Mouse (Mus musculus) mouse trophoblast stem cell (cell line): ENCODE data around the gene Pabpn1.

Experiments used
- in situ Hi-C, 2 experiments: fragments of 300-500 bp; cut with MseI, MboI; formaldehyde crosslinking; loops; 2 replicates in 1 of 2; 3 replicates in 1 of 2; pipeline ENCODE4 v1.15.1; 2025

The Pabpn1 gene

DNA sequence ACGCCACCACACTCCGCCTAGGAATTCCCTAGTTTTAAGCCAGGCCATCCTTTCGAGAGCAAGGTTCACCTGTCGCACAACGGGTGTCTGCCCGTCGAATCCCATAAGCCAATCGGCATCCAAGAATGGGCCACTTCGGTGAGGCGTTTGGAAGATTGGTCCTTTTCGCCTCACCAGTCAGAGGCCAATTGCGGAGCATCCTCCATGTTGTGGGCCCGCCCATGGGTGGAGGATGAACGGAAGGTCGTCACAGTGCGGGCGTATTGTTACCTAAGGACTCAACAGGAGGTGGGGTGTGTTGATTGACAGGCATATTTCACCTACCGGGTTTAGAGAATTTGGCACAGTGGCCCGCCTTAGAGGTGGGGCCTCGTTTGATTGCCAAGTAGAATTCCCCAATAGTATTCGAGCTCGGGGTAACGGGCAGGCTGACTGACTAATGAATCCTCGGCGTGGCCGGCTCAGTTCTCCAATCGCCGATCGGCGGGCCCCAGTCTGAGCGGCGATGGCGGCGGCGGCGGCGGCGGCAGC lies 1.4 kb downstream of the Pabpn1 start:
- in situ Hi-C loops, result no loop called here

DNA sequence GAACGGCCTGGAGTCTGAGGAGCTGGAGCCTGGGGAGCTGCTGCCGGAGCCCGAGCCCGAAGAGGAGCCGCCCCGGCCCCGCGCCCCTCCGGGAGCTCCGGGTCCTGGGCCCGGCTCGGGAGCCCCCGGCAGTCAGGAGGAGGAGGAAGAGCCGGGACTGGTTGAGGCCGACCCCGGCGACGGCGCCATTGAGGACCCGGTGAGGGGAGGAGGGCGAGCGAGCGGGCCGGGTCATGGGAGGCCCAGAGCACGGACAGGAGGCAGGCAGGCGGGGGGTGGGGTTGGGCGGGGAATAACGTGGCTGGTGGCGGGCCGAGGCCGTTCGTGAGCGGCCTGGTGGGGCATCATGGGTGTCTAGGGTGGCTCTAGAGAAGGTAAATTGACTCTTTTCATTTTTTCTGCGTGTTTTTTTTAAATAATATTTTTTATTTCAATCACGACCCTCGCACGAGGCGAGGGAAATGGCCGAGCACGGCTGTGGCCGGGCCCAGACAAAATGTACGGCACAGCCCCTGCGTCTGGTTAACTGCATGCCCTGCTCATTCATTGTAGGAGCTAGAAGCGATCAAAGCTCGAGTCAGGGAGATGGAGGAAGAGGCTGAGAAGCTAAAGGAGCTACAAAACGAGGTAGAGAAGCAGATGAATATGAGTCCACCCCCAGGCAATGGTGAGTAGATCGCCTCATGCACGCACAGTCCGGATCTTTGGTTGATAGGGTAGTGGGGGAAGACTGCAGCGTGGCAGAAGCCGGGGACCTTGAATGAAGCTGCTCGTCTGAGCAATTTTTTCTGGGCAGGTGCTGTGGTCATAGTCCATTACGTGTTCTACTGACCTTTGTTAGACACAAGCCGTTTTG lies 2.2 kb downstream of the Pabpn1 start:
- in situ Hi-C loops, result loop anchor here in 1 of 2 experiments (5.0 kb wide), 1 partner anchor 118 kb away; no protein-coding TSS in a partner anchor

DNA sequence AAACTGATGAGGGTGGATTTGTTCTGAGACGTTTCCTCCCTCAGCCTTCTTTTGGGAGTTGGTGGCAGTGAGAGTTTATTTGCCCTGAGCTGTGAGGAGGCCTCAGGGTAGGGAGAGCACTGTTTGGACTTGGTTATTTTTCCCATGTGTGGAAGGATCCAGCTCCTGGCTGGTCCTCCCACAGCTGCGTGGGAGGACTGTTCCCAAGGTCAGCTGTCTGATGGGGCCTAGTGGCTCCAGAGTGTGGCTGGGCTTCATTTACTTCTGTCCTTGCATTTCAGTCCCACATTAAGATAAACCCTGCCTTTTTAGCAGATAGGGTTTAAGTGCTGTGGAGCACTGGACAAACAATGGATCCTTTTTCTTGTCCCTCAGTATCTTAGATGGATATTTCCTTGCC lies 5.1 kb downstream of the Pabpn1 start:
- in situ Hi-C loops, result loop anchor here in 1 of 2 experiments (5.0 kb wide), 1 partner anchor 115 kb away; no protein-coding TSS in a partner anchor

DNA sequence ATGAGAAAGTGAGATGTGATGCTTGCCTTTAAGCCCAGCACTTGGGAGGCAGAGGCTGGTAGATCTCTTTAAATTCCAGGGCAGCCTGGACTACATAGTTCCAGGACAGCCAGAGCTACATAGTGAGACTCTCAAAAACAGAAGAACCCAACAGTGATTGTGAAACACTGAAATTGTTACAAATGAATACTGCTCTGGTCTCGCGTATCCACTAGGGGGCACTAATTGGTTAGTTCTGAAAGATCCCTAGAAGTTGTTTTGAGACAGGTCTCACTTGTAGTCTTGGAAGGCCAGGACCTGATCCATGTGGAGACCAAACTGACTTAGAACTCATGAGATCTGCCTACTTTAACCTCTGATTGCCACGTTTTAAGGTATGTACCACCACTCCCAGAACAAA lies 8.1 kb downstream of the Pabpn1 start:
- in situ Hi-C loops, result loop anchor here (5.0 kb wide), 2 partner anchors 37 to 112 kb away; partner anchors contain the start of gene Cmtm5 (in 2 of the 2)

DNA sequence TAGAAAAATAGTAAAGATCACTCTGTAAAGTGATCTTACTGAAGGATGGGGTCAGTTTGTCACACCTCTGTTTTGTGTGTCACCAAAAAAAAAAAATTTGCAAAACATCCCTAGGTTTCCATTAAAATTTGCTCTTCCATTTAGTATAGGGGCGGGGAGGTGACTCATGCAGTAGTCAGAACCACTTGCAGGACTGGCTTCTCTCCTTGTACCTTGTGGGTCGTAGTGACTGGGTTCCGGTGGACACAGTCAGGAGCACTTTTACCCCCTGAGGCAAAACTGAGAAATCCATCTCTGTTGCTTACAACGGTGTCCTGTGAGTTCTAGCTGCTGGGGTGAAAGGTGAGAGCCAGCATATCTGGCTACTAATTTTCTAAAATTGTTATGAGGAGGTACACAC lies 11.3 kb downstream of the Pabpn1 start:
- in situ Hi-C loops, result loop anchor here (5.0 kb wide), 2 partner anchors 34 to 109 kb away; partner anchors contain the start of gene Cmtm5 (in 2 of the 2)

DNA sequence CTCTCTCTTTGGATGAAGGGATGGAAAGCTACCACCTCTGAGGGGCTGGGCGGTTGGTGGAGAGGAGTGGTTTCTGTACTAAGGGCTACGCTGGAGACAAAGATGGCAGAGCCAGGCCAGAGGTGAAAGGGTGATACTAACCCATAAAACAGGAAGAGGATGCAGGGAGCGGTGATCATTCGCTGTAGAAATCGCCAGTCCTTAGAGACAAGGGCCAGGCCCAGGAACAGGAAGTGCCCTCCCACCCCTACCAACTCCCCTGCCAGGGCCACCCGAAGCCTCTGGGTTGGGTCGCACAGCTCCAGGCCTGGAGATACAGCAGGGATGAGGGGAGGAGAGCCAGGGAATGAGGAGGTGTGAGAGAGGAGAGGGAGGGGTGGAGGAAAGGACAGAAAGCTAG lies 16.4 kb downstream of the Pabpn1 start:
- in situ Hi-C loops, result no loop called here

DNA sequence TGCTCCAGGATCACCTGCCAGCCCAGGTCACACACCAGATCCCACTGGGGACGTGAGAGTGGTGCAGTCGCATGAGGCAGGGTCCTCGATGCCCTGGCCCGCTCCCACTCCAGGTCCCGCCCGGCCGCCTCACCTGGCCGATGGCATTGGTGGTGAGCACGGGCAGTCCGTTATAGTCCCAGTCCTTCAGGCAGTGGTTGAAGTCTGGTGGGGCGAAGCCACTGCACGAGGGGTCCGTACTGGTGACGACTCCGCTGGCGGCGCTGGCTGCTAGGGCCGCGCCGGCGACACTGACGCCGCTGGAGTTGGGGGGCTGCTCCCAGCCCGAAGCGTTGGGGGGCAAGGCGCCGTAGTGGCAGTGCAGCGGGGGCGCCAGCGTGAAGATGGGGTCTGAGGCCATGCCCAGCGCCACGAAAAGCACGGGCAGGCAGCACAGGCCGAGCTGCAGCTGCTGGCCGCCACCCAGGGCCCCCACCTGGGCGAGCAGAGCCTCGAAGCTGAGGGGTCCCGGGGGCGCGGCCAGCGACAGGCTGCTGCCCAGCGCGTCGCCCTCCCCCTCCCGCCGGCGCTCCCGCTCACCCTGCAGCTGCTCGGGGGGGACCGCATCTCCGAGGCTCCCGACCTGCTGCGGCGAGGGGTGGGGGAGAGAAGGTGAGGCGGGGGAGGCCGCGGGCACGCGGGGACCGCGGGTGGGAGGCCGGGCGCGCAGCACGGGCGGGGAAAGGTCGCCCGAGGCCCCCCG lies 20.0 kb downstream of the Pabpn1 start:
- in situ Hi-C loops, result no loop called here

DNA sequence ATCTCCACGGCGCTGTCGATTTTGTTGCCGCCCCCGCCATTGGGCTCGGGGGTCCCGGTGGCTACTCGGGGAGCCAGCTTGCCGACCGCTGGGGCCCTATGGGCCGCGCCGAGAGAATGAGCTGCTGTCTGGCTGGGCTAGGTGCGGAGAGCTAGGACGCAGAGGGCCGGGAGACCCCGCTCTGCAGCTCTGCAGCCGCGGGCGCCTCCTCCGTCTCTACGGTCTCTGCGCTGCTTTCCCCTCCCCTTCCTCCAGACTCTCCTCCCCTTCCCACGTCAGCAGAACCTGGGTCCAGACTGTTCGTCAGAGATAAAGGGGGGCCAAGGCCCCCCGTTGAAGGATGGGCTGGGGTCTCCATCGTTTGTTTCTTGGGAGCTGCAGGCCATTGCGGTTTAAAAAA lies 20.6 kb downstream of the Pabpn1 start, which contains the start of gene Slc22a17:
TSS of gene Slc22a17 (minus strand) at position 247 of the 400 bp plus-strand sequence.
- in situ Hi-C loops, result no loop called here

DNA sequence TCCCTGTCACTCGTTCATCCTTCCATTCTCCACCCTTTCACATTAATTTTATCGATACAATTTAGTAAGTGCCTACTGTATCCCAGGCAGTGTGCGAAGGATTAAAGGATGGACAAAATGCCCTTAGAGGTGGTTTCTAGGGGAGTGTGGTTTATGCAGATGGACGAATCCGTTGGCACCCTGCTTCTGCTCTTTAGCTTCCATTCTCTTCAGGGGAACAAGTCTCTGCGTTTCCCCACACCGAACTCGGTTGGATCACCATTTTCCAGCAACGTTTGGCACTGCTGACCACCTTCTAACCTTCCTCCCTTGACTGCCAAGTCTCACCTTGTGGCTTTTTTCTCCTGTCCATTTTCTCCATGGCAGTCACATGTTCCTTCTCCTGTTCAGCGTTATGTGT lies 21.0 kb downstream of the Pabpn1 start:
- in situ Hi-C loops, result no loop called here

DNA sequence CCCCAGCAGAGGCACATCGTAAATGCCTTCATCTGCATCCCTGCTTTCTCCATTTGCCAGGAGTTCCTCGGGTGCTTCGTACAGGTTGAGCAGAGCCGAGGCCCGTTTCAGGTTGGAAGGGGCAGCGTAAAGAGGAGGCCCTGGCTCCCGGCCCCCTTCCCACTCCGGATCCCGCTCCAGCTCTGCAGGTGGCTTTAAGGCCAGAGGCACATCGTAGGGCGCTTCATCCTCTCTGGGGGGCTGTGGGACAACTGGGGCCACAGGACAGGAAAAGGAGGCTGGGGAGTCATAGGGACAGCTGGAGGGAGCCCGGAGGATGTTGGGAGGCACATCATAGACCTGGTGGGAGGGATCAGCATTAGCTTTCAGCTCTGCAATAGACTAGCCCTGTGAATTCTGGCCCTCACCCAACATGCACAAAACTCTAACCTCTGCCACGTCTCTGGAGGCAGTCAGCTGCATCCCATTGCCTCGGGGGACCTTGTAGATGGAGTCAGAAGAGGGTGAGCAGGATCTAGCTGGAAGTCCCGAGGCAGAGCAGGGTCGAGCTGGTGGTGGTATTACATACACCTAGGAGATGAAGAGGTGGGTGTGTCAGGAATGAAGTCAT lies 27.9 kb downstream of the Pabpn1 start:
- in situ Hi-C loops, result no loop called here

DNA sequence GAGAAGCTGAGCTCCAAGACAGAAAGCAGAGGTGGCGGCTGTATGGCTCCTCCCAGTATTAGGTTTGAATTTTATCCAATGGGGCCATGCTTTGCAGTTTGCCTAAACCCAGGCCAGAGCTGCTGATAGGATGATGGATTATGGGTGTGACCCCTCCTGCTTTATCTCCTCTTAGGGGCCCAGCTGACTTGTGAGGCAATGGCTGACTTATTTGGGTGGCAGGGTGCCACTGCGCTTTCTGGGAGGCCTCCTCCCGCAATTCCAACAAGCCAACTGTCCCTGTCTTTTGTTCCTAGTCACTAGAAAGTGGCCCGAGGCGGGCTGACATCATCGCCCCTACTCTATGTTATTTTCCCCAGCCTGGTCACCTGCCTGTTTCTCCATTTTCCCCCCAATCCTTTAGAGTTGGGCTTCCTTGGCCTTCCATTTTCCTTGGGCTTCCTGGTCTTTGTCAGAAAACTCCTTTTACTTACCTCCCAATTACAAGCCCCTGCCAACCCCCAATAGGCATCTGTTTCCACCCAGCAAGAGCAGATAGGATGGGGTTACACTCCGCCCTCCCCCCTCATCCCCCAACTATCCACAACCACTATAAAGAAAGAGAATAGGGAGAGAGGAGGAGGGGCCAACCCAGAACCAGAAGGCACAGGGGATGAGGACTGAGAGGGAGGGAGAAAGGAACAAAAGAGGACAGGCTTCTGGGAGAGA lies 32.5 kb downstream of the Pabpn1 start:
- in situ Hi-C loops, result no loop called here

DNA sequence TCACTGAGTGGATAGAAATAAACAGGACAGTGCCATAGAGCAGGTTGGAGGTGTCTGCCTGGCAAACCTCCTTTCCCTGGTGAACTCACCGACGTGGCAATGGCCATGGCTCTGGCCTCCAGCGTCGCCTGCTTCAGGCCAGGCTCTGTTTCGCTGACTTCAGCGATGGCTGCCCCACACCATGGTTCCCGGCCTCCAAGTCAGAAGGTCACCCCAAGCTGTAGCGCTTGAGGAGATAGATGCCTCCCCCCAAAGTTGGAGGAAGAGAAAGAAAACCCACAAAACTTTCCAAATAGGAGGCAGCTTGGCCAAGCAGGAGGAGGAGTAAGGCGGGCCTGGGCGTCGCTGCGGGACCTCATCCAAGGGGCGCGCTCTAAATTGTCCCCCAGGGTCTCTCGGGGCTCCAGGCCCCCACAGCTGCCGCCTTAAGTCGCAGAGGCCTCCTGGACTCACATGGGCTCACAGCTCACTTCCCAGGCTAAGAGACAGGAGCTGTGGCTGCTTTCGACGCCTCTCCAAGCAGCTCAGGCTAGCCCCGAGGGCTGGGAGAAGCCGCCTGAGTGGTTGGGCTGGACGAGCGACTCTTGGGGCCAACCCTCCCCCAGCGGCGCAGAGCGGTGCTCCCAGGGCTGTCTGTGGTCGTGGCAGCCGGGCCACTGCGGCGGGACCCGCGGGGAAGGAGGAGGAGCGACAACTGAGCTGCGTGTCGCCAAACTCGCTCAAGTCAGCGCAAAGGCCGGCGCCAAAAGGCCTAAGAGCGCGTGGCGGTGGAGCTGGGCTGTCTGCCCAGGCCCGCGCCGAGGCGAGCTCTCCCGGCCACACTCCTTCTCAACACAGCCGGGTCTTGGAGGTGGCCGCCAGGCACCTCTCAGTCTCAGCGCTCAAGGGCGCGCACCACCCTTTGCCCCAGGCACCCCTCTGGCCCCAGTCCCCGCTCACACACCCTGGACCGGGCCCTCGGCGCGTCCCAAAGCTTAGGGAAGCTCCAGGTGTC lies 33.3 kb downstream of the Pabpn1 start, which contains the start of gene Efs:
TSS of gene Efs (minus strand) at position 778 of the 994 bp plus-strand sequence.
- in situ Hi-C loops, result no loop called here

DNA sequence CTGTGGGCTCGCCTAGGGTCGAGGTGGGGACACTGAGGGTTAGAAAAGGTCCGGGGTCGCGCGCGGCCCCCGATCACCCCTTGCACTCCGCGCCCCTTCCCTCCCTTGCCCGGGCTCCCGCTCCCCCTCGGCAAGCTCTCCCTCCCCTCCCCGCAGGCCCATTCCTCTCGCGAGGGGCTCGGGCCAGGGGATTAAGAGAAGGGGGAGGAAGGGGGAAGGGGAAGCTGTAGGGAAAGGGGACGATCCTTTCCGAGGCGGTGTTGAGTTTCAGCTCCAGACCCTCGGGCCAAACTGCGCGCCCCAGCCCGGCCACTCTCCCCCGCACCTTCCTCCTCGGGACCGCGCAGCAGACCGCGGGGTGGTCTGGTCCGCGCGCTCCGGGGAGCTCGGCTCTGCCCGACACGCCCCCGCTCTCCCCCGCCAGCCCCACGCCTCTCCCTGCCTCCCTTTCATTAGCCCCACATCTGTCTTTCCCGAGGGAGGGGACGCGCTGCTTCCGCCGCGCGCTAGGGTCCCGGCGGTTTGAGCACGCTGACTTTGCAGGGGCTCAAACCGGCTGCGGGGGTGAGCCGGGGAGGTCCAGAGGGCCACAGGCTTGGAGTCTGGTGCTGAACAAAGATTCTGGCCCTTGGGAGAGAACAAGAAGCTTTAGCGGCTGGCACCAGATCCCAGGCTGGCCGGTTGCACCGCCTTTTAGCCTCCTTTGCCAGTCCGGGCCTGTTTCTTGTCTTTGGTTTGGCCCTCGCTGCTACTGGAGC lies 34.3 kb downstream of the Pabpn1 start:
- in situ Hi-C loops, result no loop called here

DNA sequence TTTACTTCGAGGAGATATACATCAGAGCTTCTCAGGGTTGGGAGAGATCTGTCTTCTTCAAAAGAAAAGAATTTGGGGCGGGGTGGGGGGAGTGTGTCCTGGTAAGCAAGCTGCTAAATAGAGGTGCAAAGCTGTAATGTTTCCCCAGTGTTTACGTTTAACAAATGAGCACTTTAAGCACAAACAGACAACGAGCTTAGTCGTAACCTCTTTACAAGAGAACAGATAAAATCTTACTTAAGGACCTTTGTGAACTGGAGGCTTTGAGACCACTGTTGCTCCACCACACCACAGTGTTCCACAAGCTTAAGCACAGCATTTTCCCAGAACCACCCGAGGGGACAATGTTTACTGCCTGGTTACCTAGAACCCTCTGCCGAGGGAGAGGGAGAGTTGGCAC lies 35.0 kb downstream of the Pabpn1 start:
- in situ Hi-C loops, result no loop called here

DNA sequence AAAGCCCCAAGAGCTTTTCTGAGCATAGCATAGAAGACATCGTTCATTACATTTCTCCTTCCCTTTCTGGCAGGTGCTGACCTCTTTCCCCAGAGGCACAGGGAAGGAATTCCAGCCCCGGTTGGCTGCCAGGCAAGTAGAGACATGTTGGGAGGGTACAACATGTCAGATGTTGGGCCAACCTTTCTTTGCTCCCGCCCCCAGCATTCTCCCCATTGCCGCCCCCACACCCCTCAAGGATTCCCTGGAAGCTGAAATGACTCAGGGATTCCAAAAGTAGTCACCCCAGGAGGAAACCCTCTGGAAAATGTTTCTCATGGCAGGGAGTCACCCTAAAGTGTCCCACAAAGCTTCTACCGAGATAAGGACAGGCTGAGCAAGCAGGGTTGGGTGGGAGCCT lies 37.5 kb downstream of the Pabpn1 start:
- in situ Hi-C loops, result no loop called here

DNA sequence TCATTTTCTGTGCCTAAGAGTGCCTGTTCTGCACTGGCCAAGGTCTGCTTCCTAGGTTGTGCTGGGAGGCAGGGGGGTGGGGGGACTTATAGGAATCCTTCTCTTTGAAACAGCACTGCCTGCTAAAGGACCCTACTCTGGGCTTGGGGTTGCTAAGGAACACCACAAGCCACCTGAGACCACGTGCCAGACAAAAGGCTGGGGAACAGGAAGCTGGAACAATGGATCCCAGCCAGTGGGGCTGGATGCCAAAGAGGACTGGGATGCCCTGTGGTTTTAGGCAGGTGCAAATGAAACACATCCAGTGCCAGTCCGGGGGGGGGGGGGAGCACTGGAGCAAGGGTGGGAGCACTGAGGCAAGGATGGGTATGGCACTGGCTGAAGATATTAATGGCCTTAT lies 38.1 kb downstream of the Pabpn1 start:
- in situ Hi-C loops, result no loop called here

DNA sequence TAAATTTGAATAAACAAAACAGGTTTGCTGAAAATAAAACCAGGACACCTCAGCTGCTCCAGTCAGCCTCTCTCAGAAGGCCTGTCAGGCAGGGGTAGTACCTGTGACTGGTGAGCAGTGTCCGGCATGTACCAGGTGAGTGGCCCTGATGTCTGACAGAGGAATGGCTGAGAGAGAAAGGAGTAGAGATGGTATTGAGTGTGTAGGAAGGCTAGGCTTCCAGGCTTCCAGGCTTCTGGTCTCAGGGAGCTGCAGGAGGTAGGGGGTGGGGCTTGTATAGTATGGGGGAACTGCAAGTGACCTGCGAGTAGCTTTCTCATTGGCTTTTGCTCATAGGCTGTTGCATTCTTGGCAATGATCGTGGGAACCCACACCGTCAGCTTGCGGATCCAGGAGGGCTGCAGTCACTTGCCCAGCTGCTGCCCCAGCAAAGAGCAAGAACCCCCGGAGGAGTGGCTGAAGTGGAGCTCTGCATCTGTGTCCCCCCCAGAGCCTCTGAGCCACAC lies 40.4 kb downstream of the Pabpn1 start, which contains the start of gene Il25:
TSS of gene Il25 (plus strand) at position 51 of the 506 bp plus-strand sequence.
- in situ Hi-C loops, result no loop called here

DNA sequence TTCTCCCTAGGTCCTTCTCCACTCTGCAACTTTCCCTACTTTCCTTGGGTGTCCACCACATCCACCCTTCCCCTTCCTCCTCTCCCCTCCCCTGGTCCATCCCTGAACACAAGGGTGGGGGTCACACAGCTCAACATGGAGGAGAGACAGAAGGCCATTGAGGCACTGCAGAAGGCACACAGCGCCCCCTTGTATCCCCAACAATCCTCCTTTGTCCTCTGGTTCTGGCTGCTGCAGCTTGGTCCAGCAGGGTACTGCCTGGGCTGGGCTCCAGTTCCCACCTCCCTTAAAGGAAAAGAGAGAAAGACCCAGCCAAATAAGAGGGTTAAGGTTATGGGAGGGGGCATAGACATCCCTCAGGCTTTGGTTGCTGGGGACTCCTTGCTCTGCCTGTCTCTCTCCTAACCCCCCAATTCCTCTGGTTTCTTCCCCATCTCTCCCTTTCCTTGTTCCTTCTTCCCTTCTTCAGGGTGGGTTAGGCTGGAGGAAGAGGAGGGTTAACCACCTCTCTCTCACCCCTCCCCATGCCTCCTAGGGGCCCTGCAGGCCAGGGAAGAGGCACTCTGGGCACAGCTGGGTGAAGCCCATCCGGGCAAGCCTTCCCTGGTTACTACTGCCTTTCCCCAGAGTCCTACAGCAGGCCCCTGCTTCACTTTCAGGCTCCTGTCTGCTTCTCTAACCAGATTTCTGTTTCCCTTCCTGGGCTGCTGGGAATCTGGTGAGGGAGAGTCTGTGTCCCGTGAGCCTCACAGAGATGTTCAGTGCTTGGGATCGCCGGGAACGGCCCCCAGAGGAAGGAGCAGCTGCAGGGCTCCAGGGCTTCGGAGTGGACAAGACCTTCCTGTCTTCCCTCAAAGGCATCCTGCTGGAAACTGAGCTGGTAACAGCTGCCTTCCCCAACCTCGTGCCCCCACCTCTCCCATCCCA lies 43.9 kb downstream of the Pabpn1 start, which contains the start of gene Cmtm5:
TSS of gene Cmtm5 (plus strand) at position 358 of the 927 bp plus-strand sequence.
- in situ Hi-C loops, result loop anchor here (5.0 kb wide), 1 partner anchor 34 kb away; no protein-coding TSS in a partner anchor
